Mouse (Mus musculus) heart, embryonic 12.5 days (tissue): ENCODE data around the gene Sh3gl2. TPM values are rescaled to one million over a fixed set of nuclear protein-coding genes. Genes with fewer than 3 reads are reported as not detected.

Source experiments
- ATAC-seq: fragments of 200-750 bp; cut with Nextera tagmentation; 2 replicates; pipeline ENCODE4 v1.8.0; 2017; ENCODE audit warnings: moderate TSS enrichment, moderate library complexity; ENCODE audit not compliant: insufficient number of reproducible peaks, low FRiP score
- H3K27ac ChIP-seq: fragments of 300-500 bp; sonication (generic); 2 replicates; pipeline ENCODE4 v1.5.1; 2016; ENCODE audit warnings: mild to moderate bottlenecking, moderate library complexity; ENCODE audit not compliant: poor library complexity, severe bottlenecking
- H3K27me3 ChIP-seq: fragments of 300-500 bp; sonication (generic); replicated peaks from 2 replicates; pipeline ENCODE4 v1.6.1; 2016; ENCODE audit warnings: mild to moderate bottlenecking, moderate library complexity
- H3K36me3 ChIP-seq: fragments of 300-500 bp; sonication (generic); 2 replicates; pipeline ENCODE4 v1.6.1; 2016; ENCODE audit warnings: mild to moderate bottlenecking, moderate library complexity
- H3K4me1 ChIP-seq: fragments of 300-500 bp; sonication (generic); replicated peaks from 2 replicates; pipeline ENCODE4 v1.6.1; 2016; ENCODE audit warnings: mild to moderate bottlenecking
- H3K4me2 ChIP-seq: fragments of 300-500 bp; sonication (generic); 2 replicates; pipeline ENCODE4 v1.6.1; 2016; ENCODE audit warnings: mild to moderate bottlenecking, moderate library complexity
- H3K4me3 ChIP-seq: fragments of 300-500 bp; sonication (generic); 2 replicates; pipeline ENCODE4 v1.5.1; 2016; ENCODE audit warnings: mild to moderate bottlenecking
- H3K9ac ChIP-seq: fragments of 300-500 bp; sonication (generic); 2 replicates; pipeline ENCODE4 v1.6.1; 2016; ENCODE audit warnings: mild to moderate bottlenecking, moderate library complexity
- H3K9me3 ChIP-seq: fragments of 300-500 bp; sonication (generic); replicated peaks from 2 replicates; pipeline ENCODE4 v1.6.1; 2016; ENCODE audit warnings: mild to moderate bottlenecking, moderate library complexity
- WGBS: fragments of 180-500 bp; shearing (Covaris S2); methylation state at CpG from one replicate; pipeline ENCODE4 v1.1.7; 2016; 5-methylcytosine and 5-hydroxymethylcytosine counted together
- polyA plus RNA-seq: library from polyadenylated mRNA; unstranded; fragments of >200 nt; fragmentation: Nextera tagmentation; extraction: Ambion mirVana; gene quantifications from 2 replicates; pipeline ENCODE4 v1.2.1, GENCODE M21; 2016

The Sh3gl2 gene
- polyA plus RNA-seq, 1 experiment from 2014 or later, result 0.65 TPM

GRCm38 (mm10) chr4:85262146-85262545 is 57.2 kb downstream of the Sh3gl2 start:
- Histone ChIP-seq H3K27ac (no peak overlapping the region), H3K36me3 (no peaks in the 10 kb centered on the region), H3K9ac (no peak overlapping the region)

DNA sequence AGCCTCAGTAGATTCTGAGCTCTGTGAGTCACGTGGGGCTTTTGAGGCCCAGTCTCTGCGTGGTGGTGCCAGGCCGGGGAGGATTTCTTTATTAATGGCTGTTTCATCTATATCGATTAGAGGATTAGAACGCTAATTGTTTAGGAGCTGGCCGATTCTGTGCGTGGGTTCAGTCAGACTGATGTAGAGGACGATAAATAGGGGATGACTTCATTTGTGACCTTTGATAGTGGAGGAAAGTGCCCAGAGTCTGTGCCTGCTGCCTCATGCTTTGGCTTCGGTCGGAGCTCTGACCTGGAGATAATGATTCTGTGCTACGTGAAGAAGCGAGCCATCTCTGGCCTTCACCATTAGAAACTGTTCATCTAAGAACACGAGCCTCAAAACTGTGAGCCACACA is 57.7 kb downstream of the Sh3gl2 start:
- no peak overlapping the region for H3K9ac ChIP-seq
- no peaks in the 10 kb centered on the region for H3K9me3 ChIP-seq
- no peak overlapping the region for H3K4me2 ChIP-seq
- WGBS, result 76% methylated on average over 13 of the region's 13 CpGs
- no peak overlapping the region for H3K27ac ChIP-seq
- H3K36me3 ChIP-seq, result no peaks in the 10 kb centered on the region
- H3K4me1 ChIP-seq, result no peaks in the 10 kb centered on the region
- ATAC-seq, result no peak
- no peak overlapping the region for H3K4me3 ChIP-seq
- H3K27me3 ChIP-seq, result no peaks in the 10 kb centered on the region

More at GRCm38 (mm10) chr4:85262146-85262545, 57.2 kb downstream of the Sh3gl2 start:
- WGBS, result 57% methylated on average over 6 of the region's 6 CpGs
- Histone ChIP-seq H3K4me2 (no peak overlapping the region), H3K27me3 (no peaks in the 10 kb centered on the region), H3K9me3 (no peaks in the 10 kb centered on the region), H3K4me3 (no peak overlapping the region), H3K4me1 (no peaks in the 10 kb centered on the region)
- no peak for ATAC-seq

GRCm38 (mm10) chr4:85267456-85267855 is 62.5 kb downstream of the Sh3gl2 start:
- 74% methylated on average over 2 of the region's 2 CpGs for WGBS

GRCm38 (mm10) chr4:85272877-85273276 is 68.0 kb downstream of the Sh3gl2 start:
- H3K4me2 ChIP-seq, result no peak overlapping the region
- H3K9ac ChIP-seq, result no peak overlapping the region
- ATAC-seq, result no peak
- no peaks in the 10 kb centered on the region for H3K27me3 ChIP-seq
- H3K36me3 ChIP-seq, result no peaks in the 10 kb centered on the region
- WGBS, result 88% methylated on average over 4 of the region's 4 CpGs
- H3K4me1 ChIP-seq, result no peaks in the 10 kb centered on the region
- no peaks in the 10 kb centered on the region for H3K9me3 ChIP-seq
- no peak overlapping the region for H3K4me3 ChIP-seq
- no peak overlapping the region for H3K27ac ChIP-seq

More at GRCm38 (mm10) chr4:85267456-85267855, 62.5 kb downstream of the Sh3gl2 start:
- Histone ChIP-seq H3K9me3 (no peaks in the 10 kb centered on the region), H3K9ac (no peak overlapping the region), H3K4me1 (no peaks in the 10 kb centered on the region), H3K36me3 (no peaks in the 10 kb centered on the region), H3K27me3 (no peaks in the 10 kb centered on the region), H3K4me3 (no peak overlapping the region), H3K27ac (no peak overlapping the region), H3K4me2 (no peak overlapping the region)
- ATAC-seq, result no peak

GRCm38 (mm10) chr4:85273452-85273851 is 68.5 kb downstream of the Sh3gl2 start:
- 70% methylated on average over 3 of the region's 3 CpGs for WGBS

DNA sequence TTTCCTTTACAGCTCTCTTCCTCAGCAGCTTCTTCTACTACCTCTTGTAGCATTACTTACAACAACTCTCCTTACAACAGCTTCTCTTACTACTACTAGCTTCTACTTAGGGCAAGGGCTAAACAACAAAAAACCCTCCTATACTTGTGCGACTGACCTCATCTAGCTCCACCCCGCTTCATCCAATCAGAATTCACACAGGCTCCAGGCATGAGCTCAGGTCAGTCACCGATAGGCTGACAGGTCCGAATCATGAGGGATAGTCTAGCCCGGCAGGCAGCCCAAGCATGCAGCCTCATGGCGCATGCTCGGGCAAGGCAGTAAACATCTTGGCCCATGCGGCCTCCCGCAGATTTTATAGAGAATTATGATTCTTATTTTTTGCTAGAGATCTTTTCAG is 78.2 kb downstream of the Sh3gl2 start:
- no peaks in the 10 kb centered on the region for H3K9me3 ChIP-seq
- ATAC-seq, result no peak
- H3K4me2 ChIP-seq, result no peak overlapping the region
- no peak overlapping the region for H3K9ac ChIP-seq
- no peaks in the 10 kb centered on the region for H3K27me3 ChIP-seq
- 85% methylated on average over 9 of the region's 9 CpGs for WGBS
- no peaks in the 10 kb centered on the region for H3K4me1 ChIP-seq
- no peak overlapping the region for H3K27ac ChIP-seq
- no peak overlapping the region for H3K4me3 ChIP-seq
- H3K36me3 ChIP-seq, result no peaks in the 10 kb centered on the region

More at GRCm38 (mm10) chr4:85273452-85273851, 68.5 kb downstream of the Sh3gl2 start:
- Histone ChIP-seq H3K9me3 (no peaks in the 10 kb centered on the region), H3K4me3 (no peak overlapping the region), H3K4me1 (no peaks in the 10 kb centered on the region), H3K9ac (no peak overlapping the region), H3K36me3 (no peaks in the 10 kb centered on the region), H3K27me3 (no peaks in the 10 kb centered on the region), H3K27ac (no peak overlapping the region), H3K4me2 (no peak overlapping the region)
- ATAC-seq, result no peak

GRCm38 (mm10) chr4:85289990-85290389 is 85.1 kb downstream of the Sh3gl2 start:
- no peak overlapping the region for H3K4me3 ChIP-seq
- no peaks in the 10 kb centered on the region for H3K4me1 ChIP-seq
- no peaks in the 10 kb centered on the region for H3K36me3 ChIP-seq
- no peak overlapping the region for H3K4me2 ChIP-seq
- H3K27ac ChIP-seq, result no peak overlapping the region
- 61% methylated on average over 1 of the region's 1 CpGs for WGBS
- no peaks in the 10 kb centered on the region for H3K9me3 ChIP-seq
- no peaks in the 10 kb centered on the region for H3K27me3 ChIP-seq
- H3K9ac ChIP-seq, result no peak overlapping the region
- no peak for ATAC-seq

- Histone ChIP-seq H3K36me3 (no peaks in the 10 kb centered on the region), H3K27ac (no peak overlapping the region), H3K27me3 (no peaks in the 10 kb centered on the region), H3K4me3 (no peak overlapping the region), H3K9me3 (no peaks in the 10 kb centered on the region), H3K4me1 (no peaks in the 10 kb centered on the region), H3K4me2 (no peak overlapping the region), H3K9ac (no peak overlapping the region)
- WGBS, result 72% methylated on average over 4 of the region's 4 CpGs
- ATAC-seq, result no peak
Measured at GRCm38 (mm10) chr4:85291296-85291695, 86.4 kb downstream of the Sh3gl2 start.

GRCm38 (mm10) chr4:85293368-85293767 is 88.4 kb downstream of the Sh3gl2 start:
- Histone ChIP-seq H3K9me3 (no peaks in the 10 kb centered on the region), H3K4me3 (no peak overlapping the region), H3K9ac (no peak overlapping the region), H3K36me3 (no peaks in the 10 kb centered on the region), H3K4me2 (no peak overlapping the region), H3K27ac (no peak overlapping the region), H3K4me1 (no peaks in the 10 kb centered on the region), H3K27me3 (no peaks in the 10 kb centered on the region)
- 71% methylated on average over 3 of the region's 3 CpGs for WGBS
- no peak for ATAC-seq

DNA sequence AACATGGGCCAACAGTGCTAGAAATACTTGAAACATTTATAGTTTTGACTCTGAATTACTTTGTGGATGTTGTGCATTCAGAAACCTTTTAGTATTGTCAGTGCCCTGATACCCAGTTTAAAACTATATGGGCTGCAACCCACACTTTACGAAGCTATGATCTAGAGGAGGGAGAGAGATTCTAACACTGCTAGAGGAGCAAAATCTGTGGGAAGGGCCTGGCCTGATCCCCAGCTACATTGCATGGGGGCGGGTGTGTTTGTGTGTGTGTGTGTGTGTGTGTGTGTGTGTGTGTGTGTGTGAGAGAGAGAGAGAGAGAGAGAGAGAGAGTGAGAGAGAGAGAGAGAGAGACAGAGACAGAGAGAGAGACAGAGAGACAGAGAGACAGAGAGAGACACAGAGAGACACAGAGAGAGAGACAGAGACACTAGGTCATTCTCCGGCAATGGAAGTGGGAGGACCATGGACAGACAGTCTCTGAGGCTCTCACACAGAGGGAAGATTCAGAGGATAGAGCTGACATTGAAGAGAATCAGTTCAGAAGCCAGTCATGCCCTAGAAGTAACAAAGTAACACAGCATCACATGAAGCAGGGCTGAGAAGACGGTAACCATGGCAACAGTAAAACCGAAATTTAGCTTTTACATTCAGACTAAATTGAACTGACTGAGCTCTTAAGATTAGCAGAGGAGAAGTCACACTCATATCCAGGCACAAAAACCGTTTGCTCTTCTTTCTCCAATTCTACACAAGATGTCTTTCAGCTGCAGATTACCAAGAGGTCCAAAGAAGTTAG is 95.9 kb downstream of the Sh3gl2 start:
- no peaks in the 10 kb centered on the region for H3K27me3 ChIP-seq
- H3K27ac ChIP-seq, result no peak overlapping the region
- H3K36me3 ChIP-seq, result no peaks in the 10 kb centered on the region
- no peaks in the 10 kb centered on the region for H3K9me3 ChIP-seq
- no peak overlapping the region for H3K4me3 ChIP-seq
- H3K4me2 ChIP-seq, result no peak overlapping the region
- WGBS, result 76% methylated on average over 6 of the region's 6 CpGs
- H3K4me1 ChIP-seq, result no peaks in the 10 kb centered on the region
- H3K9ac ChIP-seq, result no peak overlapping the region
- no peak for ATAC-seq

GRCm38 (mm10) chr4:85305912-85306573 is 101.1 kb downstream of the Sh3gl2 start:
- 45% methylated on average over 7 of the region's 7 CpGs for WGBS
- Histone ChIP-seq H3K9me3 (no peaks in the 10 kb centered on the region), H3K36me3 (no peaks in the 10 kb centered on the region), H3K9ac (no peak overlapping the region), H3K4me2 (no peak overlapping the region), H3K27me3 (no peaks in the 10 kb centered on the region), H3K4me1 (no peaks in the 10 kb centered on the region), H3K4me3 (no peak overlapping the region), H3K27ac (no peak overlapping the region)
- no peak for ATAC-seq
